Mouse (Mus musculus): ENCODE measurements at regions not wholly inside any gene's neighbourhood (a gene's known extent, or its start where the extent isn't known, plus 50 kb on each side); places are given as distances from the start of the nearest gene placed in this dataset.
"Not testable (repeated sequence)": the region's sequence is repeated elsewhere in the genome, so short reads cannot be mapped to it uniquely, and the experiment has no call there.

DNA sequence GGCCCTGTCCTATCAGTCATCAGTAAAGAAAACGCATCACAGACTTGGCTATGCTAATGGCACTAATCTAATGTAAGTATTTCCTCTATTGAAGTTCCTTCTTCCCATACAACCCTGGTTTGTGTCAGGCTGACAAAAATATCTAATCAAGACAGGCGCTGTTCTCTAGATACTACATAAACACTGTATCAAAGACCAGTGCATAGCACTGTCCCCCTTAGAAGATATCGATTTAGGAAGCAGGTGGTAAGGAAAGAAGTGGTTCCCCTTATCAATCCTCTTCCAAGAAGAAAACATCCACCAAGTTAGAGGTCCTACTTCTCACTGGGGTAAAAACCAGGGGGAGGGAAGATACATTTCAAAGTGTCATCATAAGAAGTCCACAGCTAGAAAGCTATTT lies 97.5 kb downstream of the Rchy1 start:
- no peak for ATAC-seq (ENCODE audit: low FRiP score, low TSS enrichment)
- no peak overlapping the region for H3K9ac ChIP-seq (ENCODE audit: low read depth, low read length)
- no peak overlapping the region for H3K27ac ChIP-seq (ENCODE audit: low read depth, low read length)
- H3K4me1 ChIP-seq (ENCODE audit: control insufficient read depth, insufficient read depth, low read length), result no peaks in the 10 kb centered on the region
- WGBS, result 87% methylated on average over 3 of the region's 3 CpGs
- no peaks in the 10 kb centered on the region for H3K36me3 ChIP-seq (ENCODE audit: control insufficient read depth, insufficient read depth, low read length)
- no peak overlapping the region for H3K4me3 ChIP-seq (ENCODE audit: low read length)
- no peak overlapping the region for H3K4me2 ChIP-seq (replicated peaks; ENCODE audit: low read depth, low read length)
- no peaks in the 10 kb centered on the region for H3K9me3 ChIP-seq (ENCODE audit: control insufficient read depth, low read length)
- H3K27me3 ChIP-seq (ENCODE audit: control insufficient read depth, insufficient read depth, low read length), result no peaks in the 10 kb centered on the region

DNA sequence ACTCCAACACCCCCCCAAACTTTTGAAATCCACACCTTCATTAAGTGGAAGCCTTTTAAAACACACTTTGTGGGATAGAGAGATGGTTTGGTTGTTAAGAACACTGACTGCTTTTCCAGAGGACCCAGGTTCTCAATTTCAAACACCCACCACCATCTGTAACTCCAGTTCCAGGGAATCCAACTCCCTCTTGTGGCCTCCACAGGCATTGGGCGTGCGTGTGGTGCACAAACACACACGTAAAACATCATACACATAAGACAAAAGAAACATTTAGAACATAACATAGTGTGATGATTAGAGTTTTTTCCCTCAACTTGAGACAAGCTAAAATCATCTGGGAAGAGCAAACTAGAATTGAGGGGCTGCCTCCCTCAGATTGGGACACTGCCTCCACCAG lies 100.0 kb downstream of the Rchy1 start:
- 92% methylated on average over 3 of the region's 3 CpGs for WGBS

DNA sequence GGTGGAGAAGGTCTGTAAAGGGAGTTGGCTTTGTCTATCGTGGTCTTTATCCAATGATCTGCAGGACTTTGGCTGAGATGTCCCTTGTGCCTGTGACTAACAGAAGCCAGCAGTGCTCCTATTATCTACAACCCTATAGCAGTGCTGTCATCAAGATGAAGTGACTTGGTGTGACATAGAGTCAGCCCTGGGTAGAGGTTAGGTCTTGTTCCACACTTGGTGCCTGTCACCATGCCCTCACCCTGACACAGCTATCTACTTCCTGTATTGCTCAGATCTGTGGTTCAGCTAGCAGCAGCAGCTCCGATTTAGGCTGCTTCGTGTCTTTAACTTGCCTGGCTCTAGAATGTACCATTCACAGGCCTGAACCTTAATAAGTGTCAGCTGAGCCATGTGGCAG lies 100.6 kb downstream of the Rchy1 start:
- WGBS, result 94% methylated on average over 3 of the region's 3 CpGs
- Histone ChIP-seq H3K4me3 (ENCODE audit: low read length) (no peak overlapping the region), H3K4me2 (replicated peaks; ENCODE audit: low read depth, low read length) (no peak overlapping the region), H3K4me1 (ENCODE audit: control insufficient read depth, insufficient read depth, low read length) (no peaks in the 10 kb centered on the region), H3K36me3 (ENCODE audit: control insufficient read depth, insufficient read depth, low read length) (no peaks in the 10 kb centered on the region), H3K9ac (ENCODE audit: low read depth, low read length) (no peak overlapping the region), H3K9me3 (ENCODE audit: control insufficient read depth, low read length) (no peaks in the 10 kb centered on the region), H3K27ac (ENCODE audit: low read depth, low read length) (no peak overlapping the region), H3K27me3 (ENCODE audit: control insufficient read depth, insufficient read depth, low read length) (no peaks in the 10 kb centered on the region)
- no peak for ATAC-seq (ENCODE audit: low FRiP score, low TSS enrichment)

More for the DNA sequence above, 100.0 kb downstream of the Rchy1 start:
- ATAC-seq (ENCODE audit: low FRiP score, low TSS enrichment), result no peak
- Histone ChIP-seq H3K9me3 (ENCODE audit: control insufficient read depth, low read length) (no peaks in the 10 kb centered on the region), H3K4me3 (ENCODE audit: low read length) (no peak overlapping the region), H3K36me3 (ENCODE audit: control insufficient read depth, insufficient read depth, low read length) (no peaks in the 10 kb centered on the region), H3K27me3 (ENCODE audit: control insufficient read depth, insufficient read depth, low read length) (no peaks in the 10 kb centered on the region), H3K4me1 (ENCODE audit: control insufficient read depth, insufficient read depth, low read length) (no peaks in the 10 kb centered on the region), H3K27ac (ENCODE audit: low read depth, low read length) (no peak overlapping the region), H3K4me2 (replicated peaks; ENCODE audit: low read depth, low read length) (no peak overlapping the region), H3K9ac (ENCODE audit: low read depth, low read length) (no peak overlapping the region)

DNA sequence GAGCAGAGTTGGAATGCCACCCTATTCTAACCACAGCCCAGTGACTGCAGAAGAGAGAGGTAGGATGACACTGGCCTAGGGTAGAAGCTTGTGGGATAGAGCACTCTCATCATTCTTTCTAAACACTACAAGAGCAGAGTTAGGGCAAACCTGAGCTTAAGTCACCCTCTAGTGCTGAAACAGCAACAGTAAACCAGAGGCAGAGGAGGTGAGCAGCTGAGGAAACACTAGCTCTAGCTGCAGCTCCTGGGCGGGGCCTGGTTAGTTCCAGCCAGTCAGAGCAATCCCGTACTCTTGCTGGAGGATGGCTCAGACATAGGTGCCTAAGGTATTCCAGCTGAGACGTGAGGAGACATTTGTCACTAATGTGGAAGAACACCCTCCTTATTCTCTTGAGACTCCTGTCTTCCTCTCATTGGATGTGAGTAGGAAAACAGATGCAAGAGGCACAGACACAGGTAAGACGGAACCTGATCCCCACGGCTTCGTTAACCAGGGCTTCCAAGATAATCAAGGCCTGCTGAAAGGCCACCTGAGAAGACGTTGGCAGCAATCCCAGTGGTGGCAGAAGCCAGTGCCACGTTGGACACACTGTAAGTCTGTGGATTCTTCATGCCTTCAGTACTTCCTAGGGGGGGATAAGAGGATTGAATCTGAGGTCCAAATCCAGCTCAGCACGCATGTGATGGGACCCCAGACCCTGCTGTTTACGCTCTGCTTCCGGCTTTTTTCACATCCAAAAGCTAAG lies 101.3 kb downstream of the Rchy1 start:
- peak; percentile 80; the same call in 1 of the 2 replicates for ATAC-seq (ENCODE audit: low FRiP score, low TSS enrichment)
- H3K36me3 ChIP-seq (ENCODE audit: control insufficient read depth, insufficient read depth, low read length), result no peaks in the 10 kb centered on the region
- H3K9ac ChIP-seq (ENCODE audit: low read depth, low read length), result no peak overlapping the region
- H3K4me2 ChIP-seq (replicated peaks; ENCODE audit: low read depth, low read length), result no peak overlapping the region
- no peaks in the 10 kb centered on the region for H3K4me1 ChIP-seq (ENCODE audit: control insufficient read depth, insufficient read depth, low read length)
- no peak overlapping the region for H3K27ac ChIP-seq (ENCODE audit: low read depth, low read length)
- H3K9me3 ChIP-seq (ENCODE audit: control insufficient read depth, low read length), result no peaks in the 10 kb centered on the region
- H3K4me3 ChIP-seq (ENCODE audit: low read length), result no peak overlapping the region
- WGBS, result 68% methylated on average over 11 of the region's 11 CpGs
- H3K27me3 ChIP-seq (ENCODE audit: control insufficient read depth, insufficient read depth, low read length), result no peaks in the 10 kb centered on the region

DNA sequence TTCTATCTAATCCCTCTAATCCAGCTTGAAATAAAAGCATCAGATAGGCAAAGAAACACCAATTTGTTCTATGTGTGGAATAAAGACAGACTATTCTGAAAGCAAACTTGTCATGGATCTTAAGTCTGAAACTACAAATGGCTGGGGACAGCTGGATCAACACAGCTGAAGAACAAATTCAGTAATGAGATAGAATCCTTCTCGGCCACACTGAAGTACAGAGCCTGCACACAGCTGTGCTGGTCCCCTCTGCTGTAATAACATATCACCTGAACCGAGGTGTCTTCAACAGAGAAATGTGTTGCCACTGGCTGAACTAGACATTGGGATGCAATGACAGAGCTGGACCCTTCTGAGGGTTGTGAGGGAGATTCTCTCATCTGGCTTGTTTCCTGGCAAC lies 102.4 kb downstream of the Rchy1 start:
- Histone ChIP-seq H3K9ac (ENCODE audit: low read depth, low read length) (no peak overlapping the region), H3K4me2 (replicated peaks; ENCODE audit: low read depth, low read length) (no peak overlapping the region), H3K36me3 (ENCODE audit: control insufficient read depth, insufficient read depth, low read length) (no peaks in the 10 kb centered on the region), H3K27ac (ENCODE audit: low read depth, low read length) (no peak overlapping the region), H3K4me3 (ENCODE audit: low read length) (no peak overlapping the region), H3K9me3 (ENCODE audit: control insufficient read depth, low read length) (no peaks in the 10 kb centered on the region), H3K27me3 (ENCODE audit: control insufficient read depth, insufficient read depth, low read length) (no peaks in the 10 kb centered on the region), H3K4me1 (ENCODE audit: control insufficient read depth, insufficient read depth, low read length) (no peaks in the 10 kb centered on the region)
- no peak for ATAC-seq (ENCODE audit: low FRiP score, low TSS enrichment)
- WGBS, result 67% methylated on average over 2 of the region's 2 CpGs

DNA sequence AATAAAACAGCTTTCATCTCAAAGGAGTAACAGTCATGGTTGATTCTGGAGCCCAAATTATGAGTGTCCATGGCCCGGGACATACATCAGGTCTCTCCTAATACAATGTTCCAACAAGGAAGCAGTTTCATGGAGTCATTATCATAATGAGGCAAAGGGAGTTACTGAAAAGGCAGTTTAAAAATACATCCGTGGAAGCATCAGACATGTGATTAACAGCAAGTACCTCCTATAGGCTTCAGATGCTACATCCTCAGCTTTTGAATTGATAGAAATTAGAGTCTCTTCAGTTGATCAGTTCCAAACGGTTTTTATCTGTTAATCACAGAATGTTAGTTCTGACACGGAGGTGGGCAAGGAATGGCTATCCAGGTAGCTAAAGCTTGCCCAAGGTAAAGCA lies 110.5 kb downstream of the Rchy1 start:
- no peak overlapping the region for H3K9ac ChIP-seq (ENCODE audit: low read depth, low read length)
- no peak for ATAC-seq (ENCODE audit: low FRiP score, low TSS enrichment)
- H3K36me3 ChIP-seq (ENCODE audit: control insufficient read depth, insufficient read depth, low read length), result no peaks in the 10 kb centered on the region
- no peak overlapping the region for H3K4me3 ChIP-seq (ENCODE audit: low read length)
- 78% methylated on average over 4 of the region's 4 CpGs for WGBS
- no peak overlapping the region for H3K27ac ChIP-seq (ENCODE audit: low read depth, low read length)
- H3K9me3 ChIP-seq (ENCODE audit: control insufficient read depth, low read length), result no peaks in the 10 kb centered on the region
- no peak overlapping the region for H3K4me2 ChIP-seq (replicated peaks; ENCODE audit: low read depth, low read length)
- no peaks in the 10 kb centered on the region for H3K27me3 ChIP-seq (ENCODE audit: control insufficient read depth, insufficient read depth, low read length)
- no peaks in the 10 kb centered on the region for H3K4me1 ChIP-seq (ENCODE audit: control insufficient read depth, insufficient read depth, low read length)

DNA sequence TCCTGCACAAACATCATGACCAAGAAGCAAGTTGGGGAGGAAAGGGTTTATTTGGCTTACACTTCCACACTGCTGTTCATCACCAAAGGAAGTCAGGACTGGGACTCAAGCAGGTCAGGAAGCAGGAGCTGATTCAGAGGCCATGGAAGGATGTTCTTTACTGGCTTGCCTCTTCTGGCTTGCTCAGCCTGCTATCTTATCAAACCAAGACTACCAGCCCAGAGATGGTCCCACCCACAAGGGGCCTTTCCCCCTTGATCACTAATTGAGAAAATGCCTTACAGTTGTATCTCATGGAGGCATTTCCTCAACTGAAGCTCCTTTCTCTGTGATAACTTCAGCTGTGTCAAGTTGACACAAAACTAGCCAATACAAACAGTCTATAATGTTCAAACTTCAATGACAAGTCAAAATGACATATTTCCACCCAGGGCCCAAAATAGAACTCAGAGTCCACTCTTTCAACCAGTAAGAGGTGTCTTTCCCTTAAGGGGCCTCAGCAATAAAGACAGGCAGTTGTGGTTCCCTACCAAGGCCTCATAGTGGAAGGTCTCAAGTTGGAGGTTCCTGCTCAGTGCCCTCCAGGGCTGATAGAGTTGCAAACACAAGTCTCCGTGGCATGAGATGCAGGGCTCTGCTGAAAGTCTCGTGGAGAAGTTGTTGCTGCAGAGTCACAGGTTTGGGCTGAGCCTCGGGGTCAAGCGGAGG lies 111.9 kb downstream of the Rchy1 start:
- H3K4me3 ChIP-seq (ENCODE audit: low read length); H3K36me3 ChIP-seq (ENCODE audit: control insufficient read depth, insufficient read depth, low read length); H3K4me1 ChIP-seq (ENCODE audit: control insufficient read depth, insufficient read depth, low read length); H3K27me3 ChIP-seq (ENCODE audit: control insufficient read depth, insufficient read depth, low read length); H3K4me2 ChIP-seq (replicated peaks; ENCODE audit: low read depth, low read length); ATAC-seq (ENCODE audit: low FRiP score, low TSS enrichment); H3K9ac ChIP-seq (ENCODE audit: low read depth, low read length); H3K9me3 ChIP-seq (ENCODE audit: control insufficient read depth, low read length); H3K27ac ChIP-seq (ENCODE audit: low read depth, low read length): not testable (repeated sequence)
- WGBS, result 91% methylated on average over 4 of the region's 4 CpGs

DNA sequence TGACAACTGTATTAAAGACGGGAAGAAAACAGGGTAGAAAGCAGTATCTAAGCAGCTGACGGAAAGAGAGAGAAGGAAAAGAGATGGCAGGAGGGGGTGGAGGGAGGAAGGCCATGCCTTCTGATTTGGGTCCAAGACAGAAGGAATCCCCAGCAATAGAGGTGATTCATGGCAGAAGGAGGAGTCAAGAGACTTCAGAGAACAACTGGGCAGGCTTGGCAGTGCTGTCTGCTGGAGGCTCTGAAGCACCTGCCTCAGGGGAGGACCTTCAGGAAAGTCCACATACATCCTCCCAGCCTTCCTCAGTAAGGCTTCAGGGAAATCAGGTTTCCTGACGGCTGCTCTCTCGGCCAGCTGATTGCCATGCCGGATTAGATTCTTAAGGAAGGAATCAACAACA lies 112.4 kb downstream of the Rchy1 start:
- Histone ChIP-seq H3K27ac (ENCODE audit: low read depth, low read length) (no peak overlapping the region), H3K36me3 (ENCODE audit: control insufficient read depth, insufficient read depth, low read length) (no peaks in the 10 kb centered on the region), H3K9me3 (ENCODE audit: control insufficient read depth, low read length) (no peaks in the 10 kb centered on the region), H3K4me3 (ENCODE audit: low read length) (no peak overlapping the region), H3K9ac (ENCODE audit: low read depth, low read length) (no peak overlapping the region), H3K4me2 (replicated peaks; ENCODE audit: low read depth, low read length) (no peak overlapping the region), H3K27me3 (ENCODE audit: control insufficient read depth, insufficient read depth, low read length) (no peaks in the 10 kb centered on the region), H3K4me1 (ENCODE audit: control insufficient read depth, insufficient read depth, low read length) (no peaks in the 10 kb centered on the region)
- 90% methylated on average over 5 of the region's 5 CpGs for WGBS
- ATAC-seq (ENCODE audit: low FRiP score, low TSS enrichment), result no peak

DNA sequence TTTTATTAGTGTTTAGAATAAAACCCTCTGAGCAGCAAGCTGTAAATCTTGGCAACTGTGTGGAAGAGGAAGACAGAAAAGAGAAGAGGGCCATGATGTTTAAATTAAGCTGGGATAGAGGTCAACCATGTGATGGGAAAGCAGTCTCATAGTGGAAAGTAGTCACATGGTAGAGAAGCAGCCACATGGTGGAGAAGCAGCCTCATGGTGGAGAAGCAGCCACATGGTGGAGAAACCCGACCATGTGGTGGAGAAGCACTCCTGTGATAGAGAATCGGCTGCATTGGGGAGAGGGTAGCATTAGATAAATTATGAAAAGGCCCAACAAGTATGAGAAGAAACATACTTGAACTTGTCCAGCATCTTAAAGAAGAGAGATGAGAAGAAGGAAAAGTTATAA lies 113.3 kb downstream of the Rchy1 start:
- H3K4me2 ChIP-seq (replicated peaks; ENCODE audit: low read depth, low read length), result no peak overlapping the region
- no peaks in the 10 kb centered on the region for H3K4me1 ChIP-seq (ENCODE audit: control insufficient read depth, insufficient read depth, low read length)
- H3K9ac ChIP-seq (ENCODE audit: low read depth, low read length), result no peak overlapping the region
- H3K4me3 ChIP-seq (ENCODE audit: low read length), result no peak overlapping the region
- ATAC-seq (ENCODE audit: low FRiP score, low TSS enrichment), result no peak
- H3K27ac ChIP-seq (ENCODE audit: low read depth, low read length), result no peak overlapping the region
- no peaks in the 10 kb centered on the region for H3K9me3 ChIP-seq (ENCODE audit: control insufficient read depth, low read length)
- no peaks in the 10 kb centered on the region for H3K27me3 ChIP-seq (ENCODE audit: control insufficient read depth, insufficient read depth, low read length)
- WGBS, result 81% methylated on average over 2 of the region's 2 CpGs
- no peaks in the 10 kb centered on the region for H3K36me3 ChIP-seq (ENCODE audit: control insufficient read depth, insufficient read depth, low read length)
